Mouse (Mus musculus) Patski (cell line): ENCODE data around the gene Txlna. TPM values are rescaled to one million over a fixed set of nuclear protein-coding genes. Genes with fewer than 3 reads are reported as not detected.

Source experiments
- ATAC-seq: fragments of 100-300 bp; one replicate; pipeline ENCODE4 v1.8.0; 2021
- CTCF ChIA-PET: fragments of 350-600 bp; sonication (Branson Sonifier 250); formaldehyde crosslinking; loops from one replicate; lab custom pipeline; 2022; ENCODE audit warnings: inconsistent platforms; lab: Charles Lee
- POLR2A ChIA-PET: fragments of 350-600 bp; sonication (Branson Sonifier 250); formaldehyde crosslinking; loops from one replicate; lab custom pipeline; 2022; ENCODE audit warnings: antibody characterized with exemption, inconsistent platforms; lab: Charles Lee
- DNase-seq: peaks from one replicate; pipeline ENCODE4 v3.0.0-alpha.2; 2011; ENCODE audit warnings: low read depth, low spot score
- H3K27me3 ChIP-seq: fragments of 371-371 bp; one replicate; pipeline ENCODE4 v1.5.1; 2021
- CTCF ChIP-seq: fragments of 100-300 bp; IDR thresholded peaks from one replicate; pipeline ENCODE4 v1.5.1; 2021
- in situ Hi-C: fragments of 300-500 bp; cut with MboI; formaldehyde crosslinking; loops from 3 replicates; pipeline ENCODE4 v1.11.1; 2018; ENCODE audit warnings: low pct_unique_long_range_greater_than_20kb, mixed read lengths
- polyA plus RNA-seq: library from polyadenylated mRNA; unstranded; gene quantifications from one replicate; pipeline ENCODE4 v1.2.3, GENCODE M21; 2021

Gene Txlna
- polyA plus RNA-seq, 1 experiment from 2014 or later = 51.2 TPM

GRCm38 (mm10) chr4:129577688-129578087 is 63.2 kb downstream of the Txlna start:
- no peak for ATAC-seq
- in situ Hi-C loops = no loop called here
- no peak for DNase-seq
- TF ChIP-seq CTCF = no peak
- POLR2A ChIA-PET = no interaction called here
- CTCF ChIA-PET = interaction anchor here (0.7 to 3.6 kb wide), 8 partner anchors 8 to 36 kb away, joined by 3 to 19 read pairs (median 4); no protein-coding TSS in a partner anchor
- no peaks in the 10 kb centered on the region for H3K27me3 ChIP-seq

GRCm38 (mm10) chr4:129576863-129577491 is 63.9 kb downstream of the Txlna start:
- DNase-seq (no peak), ATAC-seq (no peak)
- in situ Hi-C loops = no loop called here
- TF ChIP-seq CTCF = peak; percentile 82
- H3K27me3 ChIP-seq = no peaks in the 10 kb centered on the region
- POLR2A ChIA-PET = interaction anchor here (1.0 to 1.3 kb wide), 2 partner anchors 34 to 42 kb away, joined by 3 to 4 read pairs; partner anchors contain the start of gene Hdac1
- CTCF ChIA-PET = interaction anchor here (0.7 to 3.6 kb wide), 9 partner anchors 9 to 36 kb away, joined by 3 to 19 read pairs (median 4); no protein-coding TSS in a partner anchor

Other genes with a start within 250 kb of the Txlna start
- 0.17 TPM for gene Zbtb8b, start 200.2 kb downstream of the Txlna start, polyA plus RNA-seq
- 40.4 TPM for gene Bsdc1, start 179.5 kb downstream of the Txlna start, polyA plus RNA-seq
- gene Tssk3, start 150.0 kb downstream of the Txlna start, polyA plus RNA-seq = not detected
- not detected for gene Fam229a, start 149.9 kb downstream of the Txlna start, polyA plus RNA-seq
- gene Marcksl1, start 127.5 kb downstream of the Txlna start, polyA plus RNA-seq = 115 TPM
- gene Hdac1, start 98.4 kb downstream of the Txlna start, polyA plus RNA-seq = 59.7 TPM
- 0.12 TPM for gene Lck, start 67.4 kb downstream of the Txlna start, polyA plus RNA-seq
- gene Fam167b, start 62.5 kb downstream of the Txlna start, polyA plus RNA-seq = not detected
- gene Eif3i, start 40.4 kb downstream of the Txlna start, polyA plus RNA-seq = 139 TPM
- gene Tmem234, start 40.4 kb downstream of the Txlna start, polyA plus RNA-seq = 79.8 TPM
- gene Dcdc2b, start 26.8 kb downstream of the Txlna start, polyA plus RNA-seq = 0.47 TPM
- 13.3 TPM for gene Iqcc, start 22.0 kb downstream of the Txlna start, polyA plus RNA-seq
- 18.1 TPM for gene Ccdc28b, start 17.1 kb downstream of the Txlna start, polyA plus RNA-seq
- gene Kpna6, start 31.7 kb upstream of the Txlna start, polyA plus RNA-seq = 43.9 TPM
- gene Tmem39b, start 55.8 kb upstream of the Txlna start, polyA plus RNA-seq = 7.8 TPM
- gene Khdrbs1, start 101.2 kb upstream of the Txlna start, polyA plus RNA-seq = 95.2 TPM
- gene Ptp4a2, start 170.2 kb upstream of the Txlna start, polyA plus RNA-seq = 92.4 TPM